In the genomic region with DNA sequence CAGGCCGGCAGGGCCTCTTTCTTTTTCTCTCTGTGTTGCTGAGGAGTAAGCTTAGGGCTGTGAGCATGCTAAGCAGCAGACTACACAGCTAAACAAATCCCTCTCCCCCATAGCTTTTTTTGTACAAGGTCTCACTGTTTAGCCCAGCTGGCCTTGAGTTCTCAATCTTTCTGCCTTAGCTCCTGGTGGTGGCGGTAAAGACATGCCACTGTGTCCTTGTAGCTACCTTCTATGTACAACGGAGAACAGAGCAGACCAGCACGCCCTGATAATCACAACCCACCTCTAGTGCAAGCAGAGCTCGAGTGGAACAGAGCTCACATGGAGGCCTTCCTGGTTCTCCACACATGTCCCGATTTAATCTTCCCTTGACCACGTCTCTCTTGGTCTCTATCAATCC, we compare ENCODE assay signal across 22 mouse cellular contexts. TPM values are rescaled to one million over a fixed set of nuclear protein-coding genes. Genes with fewer than 3 reads are reported as not detected.
DNase-seq lines count a peak whose midpoint lies in the region; ATAC-seq and TF ChIP-seq lines count a peak whose summit lies in the region.
"Had no signal": no experiment of that assay in that cellular context is flagged by ENCODE, and none has a peak within 500 bp of the region (broad histone marks: within the 10 kb centered on the region; RNA-seq: fewer than 3 reads in every experiment).

No protein-coding gene starts in this region.

- no peak overlapping the region for H3K4me3 ChIP-seq in forebrain, embryonic 11.5 days (ENCODE audit: low read depth, low read length)
- H3K4me3 ChIP-seq in forebrain, embryonic 15.5 days = no peak overlapping the region
- no peak overlapping the region for H3K4me3 ChIP-seq in liver, postnatal 0 days (ENCODE audit: low read depth, low read length)
- H3K4me3 ChIP-seq: forebrain, embryonic 13.5 days; gastrocnemius, adult 2 months; hindbrain, embryonic 15.5 days; limb, embryonic 15.5 days had no signal

- DNase-seq in forebrain, embryonic 11.5 days (ENCODE audit: low spot score) = peak; percentile 44
- peak; percentile 4 for DNase-seq in layer of hippocampus, adult 11-12 months (ENCODE audit: low spot score)
- no peak for DNase-seq in layer of hippocampus, postnatal 14 days (ENCODE audit: low spot score in 2 of 2)
- peak; percentile 36 for DNase-seq in ovary, postnatal 36 days (ENCODE audit: low spot score)
- DNase-seq in ovary, postnatal 14 days (ENCODE audit: low spot score) = no peak
- DNase-seq in right cerebral cortex, postnatal 25 days = peak; percentile 1
- no peak for DNase-seq in liver, postnatal 0 days
- DNase-seq: cerebellum, postnatal 14 days; embryo, embryonic 11 days; gastrocnemius, adult 2 months; heart, postnatal 10 days; lung, postnatal 36 days had no signal

- H3K4me1 ChIP-seq in forebrain, embryonic 11.5 days (replicated peaks; ENCODE audit: control insufficient read depth, insufficient read depth, low read length) = 0 out of 2 replicates have a peak, but pooled peaks cover 2% of the 10 kb centered on the region
- H3K4me1 ChIP-seq in forebrain, embryonic 15.5 days = peaks cover 6% of the 10 kb centered on the region
- peaks cover 9% of the 10 kb centered on the region for H3K4me1 ChIP-seq in liver, postnatal 0 days (ENCODE audit: insufficient read depth)

- WGBS in forebrain, embryonic 11.5 days = 77% methylated on average over 7 of the region's 7 CpGs
- WGBS in forebrain, embryonic 15.5 days = 81% methylated on average over 7 of the region's 7 CpGs
- 68% methylated on average over 7 of the region's 7 CpGs for WGBS in liver, postnatal 0 days (ENCODE audit: insufficient replicate concordance)

- no peak overlapping the region for H3K27ac ChIP-seq in forebrain, embryonic 11.5 days (ENCODE audit: low read depth, low read length)
- no peak overlapping the region for H3K27ac ChIP-seq in forebrain, embryonic 15.5 days (replicated peaks)
- H3K27ac ChIP-seq in liver, postnatal 0 days (ENCODE audit: low read depth) = no peak overlapping the region
- H3K27ac ChIP-seq: forebrain, embryonic 13.5 days; gastrocnemius, adult 2 months; hindbrain, embryonic 15.5 days; limb, embryonic 15.5 days had no signal

- H3K9me3 ChIP-seq in forebrain, embryonic 11.5 days (ENCODE audit: control insufficient read depth, low read length) = no peaks in the 10 kb centered on the region
- no peaks in the 10 kb centered on the region for H3K9me3 ChIP-seq in forebrain, embryonic 15.5 days
- H3K9me3 ChIP-seq in liver, postnatal 0 days (ENCODE audit: low read length) = no peaks in the 10 kb centered on the region
- H3K9me3 ChIP-seq: forebrain, embryonic 13.5 days; hindbrain, embryonic 15.5 days; limb, embryonic 15.5 days had no signal

- no peak for TF ChIP-seq EP300 in liver, postnatal 0 days (IDR thresholded peaks at IDR 0.05; ENCODE audit: low read depth)

- H3K9ac ChIP-seq in forebrain, embryonic 11.5 days (ENCODE audit: low read length) = no peak overlapping the region
- H3K9ac ChIP-seq in forebrain, embryonic 15.5 days (replicated peaks) = no peak overlapping the region
- H3K9ac ChIP-seq in liver, postnatal 0 days (replicated peaks) = no peak overlapping the region
- H3K9ac ChIP-seq: forebrain, embryonic 13.5 days; hindbrain, embryonic 15.5 days; limb, embryonic 15.5 days had no signal

- no peak for TF ChIP-seq CTCF in liver, postnatal 0 days (IDR thresholded peaks at IDR 0.05; ENCODE audit: low read depth)

- no peak overlapping the region for H3K4me2 ChIP-seq in forebrain, embryonic 11.5 days (ENCODE audit: low read depth, low read length, severe bottlenecking)
- no peak overlapping the region for H3K4me2 ChIP-seq in forebrain, embryonic 15.5 days (replicated peaks)
- H3K4me2 ChIP-seq in liver, postnatal 0 days (ENCODE audit: low read depth, low read length) = no peak overlapping the region
- H3K4me2 ChIP-seq: forebrain, embryonic 13.5 days; hindbrain, embryonic 15.5 days; limb, embryonic 15.5 days had no signal

- ATAC-seq in forebrain, embryonic 11.5 days (replicated peaks; ENCODE audit: low FRiP score) = no peak
- ATAC-seq in forebrain, embryonic 15.5 days (replicated peaks) = no peak
- ATAC-seq in liver, postnatal 0 days = no peak
- ATAC-seq: forebrain, embryonic 13.5 days; intestine, embryonic 16.5 days had no signal

- no peaks in the 10 kb centered on the region for H3K27me3 ChIP-seq in forebrain, embryonic 11.5 days (ENCODE audit: control insufficient read depth, insufficient read depth, low read length)
- no peaks in the 10 kb centered on the region for H3K27me3 ChIP-seq in forebrain, embryonic 15.5 days
- H3K27me3 ChIP-seq in liver, postnatal 0 days (ENCODE audit: insufficient read depth, low read length) = no peaks in the 10 kb centered on the region
- H3K27me3 ChIP-seq: forebrain, embryonic 13.5 days; hindbrain, embryonic 15.5 days; limb, embryonic 15.5 days had no signal

- no peaks in the 10 kb centered on the region; the same call in 1 of the 2 replicates for H3K36me3 ChIP-seq in forebrain, embryonic 11.5 days (ENCODE audit: control insufficient read depth, insufficient read depth, low read length)
- H3K36me3 ChIP-seq in forebrain, embryonic 15.5 days = peaks cover 55% of the 10 kb centered on the region
- H3K36me3 ChIP-seq in liver, postnatal 0 days (replicated peaks; ENCODE audit: insufficient read depth, low read length) = peaks cover 45% of the 10 kb centered on the region

RNA-seq across cellular contexts. Expression of a gene that starts 3.4 kb away (rescaled TPM):
- 0.45 and 0.64 TPM in 2 replicates for polyA plus RNA-seq in forebrain, embryonic 11.5 days (2014; fragmentation: Nextera tagmentation; extraction: Ambion mirVana)
- 3.8 and 4.0 TPM in 2 replicates for polyA plus RNA-seq in forebrain, embryonic 15.5 days (2015; fragmentation: Nextera tagmentation; extraction: Ambion mirVana)
- total RNA-seq in layer of hippocampus, postnatal 14 days (2021) = 1 to 10 TPM; 7.1 to 7.3 TPM
- polyA plus RNA-seq in liver, postnatal 0 days (2015; fragmentation: Nextera tagmentation; extraction: Ambion mirVana) = not detected in 2 replicates
- total RNA-seq: heart, postnatal 10 days had no signal

RNA-seq across cellular contexts. Expression of a gene that starts 4.7 kb away (rescaled TPM):
- 140 and 143 TPM in 2 replicates for polyA plus RNA-seq in forebrain, embryonic 11.5 days (2014; fragmentation: Nextera tagmentation; extraction: Ambion mirVana)
- polyA plus RNA-seq in forebrain, embryonic 15.5 days (2015; fragmentation: Nextera tagmentation; extraction: Ambion mirVana) = 113 and 119 TPM in 2 replicates
- total RNA-seq in layer of hippocampus, postnatal 14 days (2021) = 10 to 100 TPM; 46.6 to 47.6 TPM
- 34.1 and 35.2 TPM in 2 replicates for polyA plus RNA-seq in liver, postnatal 0 days (2015; fragmentation: Nextera tagmentation; extraction: Ambion mirVana)

RNA-seq across cellular contexts. Expression of a gene that starts 18.4 kb away (rescaled TPM):
- polyA plus RNA-seq in forebrain, embryonic 11.5 days (2014; fragmentation: Nextera tagmentation; extraction: Ambion mirVana) = 1.0 and 1.1 TPM in 2 replicates
- 0.87 and 1.7 TPM in 2 replicates for polyA plus RNA-seq in forebrain, embryonic 15.5 days (2015; fragmentation: Nextera tagmentation; extraction: Ambion mirVana)
- total RNA-seq in layer of hippocampus, postnatal 14 days (2021) = 1 to 10 TPM; 1.5 TPM
- not detected in 2 replicates for polyA plus RNA-seq in liver, postnatal 0 days (2015; fragmentation: Nextera tagmentation; extraction: Ambion mirVana)
- total RNA-seq: gastrocnemius, adult 2 months; heart, postnatal 10 days had no signal

RNA-seq across cellular contexts. Expression of a gene that starts 39.4 kb away (rescaled TPM):
- polyA plus RNA-seq in forebrain, embryonic 11.5 days (2014; fragmentation: Nextera tagmentation; extraction: Ambion mirVana) = not detected in 2 replicates
- not detected in 2 replicates for polyA plus RNA-seq in forebrain, embryonic 15.5 days (2015; fragmentation: Nextera tagmentation; extraction: Ambion mirVana)
- total RNA-seq in layer of hippocampus, postnatal 14 days (2021) = not detected
- polyA plus RNA-seq in liver, postnatal 0 days (2015; fragmentation: Nextera tagmentation; extraction: Ambion mirVana) = not detected in 2 replicates
- total RNA-seq: gastrocnemius, adult 2 months; heart, postnatal 10 days; layer of hippocampus, adult 18-20 months; left cerebral cortex, postnatal 14 days had no signal
- polyA plus RNA-seq: forebrain, embryonic 13.5 days; hindbrain, embryonic 15.5 days; intestine, embryonic 16.5 days; kidney, embryonic 16.5 days; limb, embryonic 15.5 days; liver, embryonic 16.5 days; neural tube, embryonic 14.5 days had no signal

RNA-seq across cellular contexts. Expression of a gene that starts 39.5 kb away (rescaled TPM):
- polyA plus RNA-seq in forebrain, embryonic 11.5 days (2014; fragmentation: Nextera tagmentation; extraction: Ambion mirVana) = not detected in 2 replicates
- 0.36 and 0.83 TPM in 2 replicates for polyA plus RNA-seq in forebrain, embryonic 15.5 days (2015; fragmentation: Nextera tagmentation; extraction: Ambion mirVana)
- 1 to 10 TPM; 1.1 to 1.5 TPM for total RNA-seq in layer of hippocampus, postnatal 14 days (2021)
- not detected in 2 replicates for polyA plus RNA-seq in liver, postnatal 0 days (2015; fragmentation: Nextera tagmentation; extraction: Ambion mirVana)
- total RNA-seq: gastrocnemius, adult 2 months; heart, postnatal 10 days had no signal
- polyA plus RNA-seq: intestine, embryonic 16.5 days; kidney, embryonic 16.5 days; limb, embryonic 15.5 days; liver, embryonic 16.5 days had no signal

Comparison
In these comparisons a context has a peak if more than half of its experiments do, and no peak if none do; other contexts are left out.
1. DNase-seq: peak in forebrain, embryonic 11.5 days (single experiment), layer of hippocampus, adult 11-12 months (single experiment), ovary, postnatal 36 days (single experiment) and right cerebral cortex, postnatal 25 days (single experiment); none in layer of hippocampus, postnatal 14 days (0 of 2), ovary, postnatal 14 days (single experiment) and liver, postnatal 0 days (single experiment).